Mouse (Mus musculus): ENCODE results near the gene Zfp981.
"Not testable (repeated sequence)": the region's sequence is repeated elsewhere in the genome, so short reads cannot be mapped to it uniquely, and the experiment has no call there.

Gene Zfp981

GRCm38 (mm10) chr4:146501727-146502126, at the start of gene Zfp981:
TSS of gene Zfp981 (plus strand) at chr4:146502027.
- DNase-seq (ENCODE audit: low read depth, low spot score), result not testable (repeated sequence)

GRCm38 (mm10) chr4:146452576-146452975, 49.3 kb upstream of the Zfp981 start:
- not testable (repeated sequence) for DNase-seq (ENCODE audit: low read depth, low spot score)

GRCm38 (mm10) chr4:146454170-146454569, 47.7 kb upstream of the Zfp981 start:
- DNase-seq (ENCODE audit: low read depth, low spot score), result not testable (repeated sequence)

GRCm38 (mm10) chr4:146454896-146455295, 46.9 kb upstream of the Zfp981 start:
- no peak for DNase-seq (ENCODE audit: low read depth, low spot score)

- DNase-seq (ENCODE audit: low read depth, low spot score), result no peak
Observed at GRCm38 (mm10) chr4:146455321-146455721, 46.5 kb upstream of the Zfp981 start.

- no peak for DNase-seq (ENCODE audit: low read depth, low spot score)
Observed at GRCm38 (mm10) chr4:146456061-146456726, 45.6 kb upstream of the Zfp981 start.

- no peak for DNase-seq (ENCODE audit: low read depth, low spot score)
Observed at GRCm38 (mm10) chr4:146457126-146457525, 44.7 kb upstream of the Zfp981 start.

- DNase-seq (ENCODE audit: low read depth, low spot score), result no peak
Observed at GRCm38 (mm10) chr4:146457720-146458119, 44.1 kb upstream of the Zfp981 start.

- DNase-seq (ENCODE audit: low read depth, low spot score), result not testable (repeated sequence)
Observed at GRCm38 (mm10) chr4:146459822-146460221, 42.0 kb upstream of the Zfp981 start.

- not testable (repeated sequence) for DNase-seq (ENCODE audit: low read depth, low spot score)
Observed at GRCm38 (mm10) chr4:146460685-146461084, 41.1 kb upstream of the Zfp981 start.

GRCm38 (mm10) chr4:146463649-146464351, 38.0 kb upstream of the Zfp981 start:
- DNase-seq (ENCODE audit: low read depth, low spot score), result not testable (repeated sequence)

GRCm38 (mm10) chr4:146469984-146470383, 31.8 kb upstream of the Zfp981 start:
- DNase-seq (ENCODE audit: low read depth, low spot score), result not testable (repeated sequence)

GRCm38 (mm10) chr4:146474181-146474580, 27.6 kb upstream of the Zfp981 start:
- DNase-seq (ENCODE audit: low read depth, low spot score), result not testable (repeated sequence)

GRCm38 (mm10) chr4:146474716-146475676, 26.8 kb upstream of the Zfp981 start:
- not testable (repeated sequence) for DNase-seq (ENCODE audit: low read depth, low spot score)

GRCm38 (mm10) chr4:146476260-146476659, 25.6 kb upstream of the Zfp981 start:
- not testable (repeated sequence) for DNase-seq (ENCODE audit: low read depth, low spot score)

- not testable (repeated sequence) for DNase-seq (ENCODE audit: low read depth, low spot score)
Observed at GRCm38 (mm10) chr4:146476959-146477358, 24.9 kb upstream of the Zfp981 start.

GRCm38 (mm10) chr4:146480376-146481096, 21.3 kb upstream of the Zfp981 start:
- not testable (repeated sequence) for DNase-seq (ENCODE audit: low read depth, low spot score)

- not testable (repeated sequence) for DNase-seq (ENCODE audit: low read depth, low spot score)
Observed at GRCm38 (mm10) chr4:146482546-146482945, 19.3 kb upstream of the Zfp981 start.

GRCm38 (mm10) chr4:146483571-146484280, 18.1 kb upstream of the Zfp981 start:
- DNase-seq (ENCODE audit: low read depth, low spot score), result not testable (repeated sequence)

GRCm38 (mm10) chr4:146484676-146485075, 17.2 kb upstream of the Zfp981 start:
- not testable (repeated sequence) for DNase-seq (ENCODE audit: low read depth, low spot score)

Measured in forelimb bud, embryonic 11.5 days (tissue).